Mouse (Mus musculus) intestine, embryonic 15.5 days (tissue): Measurements from ENCODE around the gene Krtap6-1. TPM values are rescaled to one million over a fixed set of nuclear protein-coding genes. Genes with fewer than 3 reads are reported as not detected.
"Not testable (repeated sequence)": the region's sequence is repeated elsewhere in the genome, so short reads cannot be mapped to it uniquely, and the experiment has no call there.

Source experiments
- ATAC-seq: fragments of 200-750 bp; cut with Nextera tagmentation; 2 replicates; pipeline ENCODE4 v1.8.0; 2017; ENCODE audit warnings: moderate TSS enrichment, moderate library complexity
- H3K27ac ChIP-seq: fragments of 300-500 bp; sonication (generic); 2 replicates; pipeline ENCODE4 v1.5.1; 2015; ENCODE audit warnings: mild to moderate bottlenecking, inconsistent platforms
- H3K27me3 ChIP-seq: fragments of 300-500 bp; sonication (generic); replicated peaks from 2 replicates; pipeline ENCODE4 v1.6.1; 2015; ENCODE audit warnings: inconsistent platforms
- H3K36me3 ChIP-seq: fragments of 300-500 bp; sonication (generic); 2 replicates; pipeline ENCODE4 v1.6.1; 2015; ENCODE audit warnings: inconsistent platforms
- H3K4me1 ChIP-seq: fragments of 300-500 bp; sonication (generic); replicated peaks from 2 replicates; pipeline ENCODE4 v1.6.1; 2015; ENCODE audit warnings: inconsistent platforms
- H3K4me2 ChIP-seq: fragments of 300-500 bp; sonication (generic); replicated peaks from 2 replicates; pipeline ENCODE4 v1.6.1; 2015; ENCODE audit warnings: mild to moderate bottlenecking, inconsistent platforms
- H3K4me3 ChIP-seq: fragments of 300-500 bp; sonication (generic); replicated peaks from 2 replicates; pipeline ENCODE4 v1.5.1; 2015; ENCODE audit warnings: inconsistent platforms
- H3K9ac ChIP-seq: fragments of 300-500 bp; sonication (generic); 2 replicates; pipeline ENCODE4 v1.6.1; 2015; ENCODE audit warnings: inconsistent platforms
- H3K9me3 ChIP-seq: fragments of 300-500 bp; sonication (generic); 2 replicates; pipeline ENCODE4 v1.6.1; 2016; ENCODE audit warnings: inconsistent platforms
- WGBS: fragments of 180-500 bp; shearing (Covaris S2); methylation state at CpG from one replicate; pipeline ENCODE4 v1.1.7; 2015; 5-methylcytosine and 5-hydroxymethylcytosine counted together
- polyA plus RNA-seq: library from polyadenylated mRNA; unstranded; fragments of >200 nt; fragmentation: Nextera tagmentation; extraction: Ambion mirVana; gene quantifications from 2 replicates; pipeline ENCODE4 v1.2.1, GENCODE M21; 2015

Krtap6-1 gene
- polyA plus RNA-seq = not detected in 2 replicates

DNA sequence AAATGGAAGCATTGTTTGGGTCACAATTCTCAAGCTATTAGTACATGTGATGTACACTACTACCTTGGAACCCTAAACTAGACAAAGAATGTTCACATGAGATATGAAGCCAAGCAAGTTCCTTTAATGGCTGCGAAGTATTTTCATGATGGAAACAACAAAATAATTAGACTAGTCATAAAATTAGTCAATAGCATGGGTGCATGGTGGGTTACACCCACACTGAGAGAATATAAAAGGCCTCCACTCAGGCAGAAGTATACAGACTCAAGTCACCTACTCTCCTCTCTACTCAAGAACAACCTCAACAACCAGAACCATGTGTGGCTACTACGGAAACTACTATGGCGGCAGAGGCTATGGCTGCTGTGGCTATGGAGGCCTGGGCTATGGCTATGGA is at the start of gene Krtap6-1:
Gene Krtap6-1 (plus strand): TSS at position 301 of the 400 bp plus-strand sequence.
- not testable (repeated sequence) for H3K36me3 ChIP-seq, H3K9ac ChIP-seq, H3K27ac ChIP-seq, H3K4me2 ChIP-seq, H3K4me1 ChIP-seq, H3K4me3 ChIP-seq, H3K27me3 ChIP-seq, ATAC-seq, H3K9me3 ChIP-seq
- 97% methylated on average over 3 of the region's 3 CpGs for WGBS

- H3K27ac ChIP-seq = no peak within 1 kb of the TSS
- H3K9me3 ChIP-seq = no peaks in the 10 kb centered on the region
- no peak within 1 kb of the TSS for H3K4me2 ChIP-seq
- no peak within 1 kb of the TSS for H3K4me3 ChIP-seq
- no peaks in the 10 kb centered on the region for H3K27me3 ChIP-seq
- H3K4me1 ChIP-seq = no peaks in the 10 kb centered on the region
- no peak within 1 kb of the TSS for H3K9ac ChIP-seq
- no peak for ATAC-seq
- 80% methylated on average over 5 of the region's 5 CpGs for WGBS
- no peaks in the 10 kb centered on the region for H3K36me3 ChIP-seq
These were observed 20.8 kb upstream of the Krtap6-1 start, which contains the start of gene Krtap22-2 for GRCm38 (mm10) chr16:89010659-89011058. Gene Krtap22-2 (minus strand): TSS chr16:89010759.

- Histone ChIP-seq H3K27ac (no peak overlapping the region), H3K4me3 (no peak overlapping the region), H3K4me1 (no peaks in the 10 kb centered on the region), H3K27me3 (no peaks in the 10 kb centered on the region), H3K4me2 (no peak overlapping the region), H3K9ac (no peak overlapping the region), H3K9me3 (no peaks in the 10 kb centered on the region), H3K36me3 (no peaks in the 10 kb centered on the region)
- WGBS = 95% methylated on average over 3 of the region's 3 CpGs
- ATAC-seq = no peak
These were observed 17.5 kb upstream of the Krtap6-1 start for GRCm38 (mm10) chr16:89013973-89014372.

GRCm38 (mm10) chr16:89014984-89015383 is 16.5 kb upstream of the Krtap6-1 start, which contains the start of gene Gm10229:
Gene Gm10229 (plus strand): TSS chr16:89015284.
- not testable (repeated sequence) for H3K9me3 ChIP-seq, H3K4me2 ChIP-seq, H3K27me3 ChIP-seq, H3K27ac ChIP-seq, H3K36me3 ChIP-seq, H3K4me3 ChIP-seq, H3K4me1 ChIP-seq, ATAC-seq, H3K9ac ChIP-seq
- WGBS = 97% methylated on average over 3 of the region's 3 CpGs

- H3K4me1 ChIP-seq, H3K9me3 ChIP-seq, H3K27me3 ChIP-seq, H3K9ac ChIP-seq, H3K4me3 ChIP-seq, ATAC-seq, H3K36me3 ChIP-seq, H3K27ac ChIP-seq, H3K4me2 ChIP-seq: not testable (repeated sequence)
- WGBS = 83% methylated on average over 2 of the region's 4 CpGs
These were observed 9.9 kb downstream of the Krtap6-1 start, which contains the start of gene Gm10228 for GRCm38 (mm10) chr16:89041372-89041771. Gene Gm10228 (minus strand): TSS chr16:89041472.

- WGBS = 85% methylated on average over 3 of the region's 3 CpGs
- Histone ChIP-seq H3K4me3 (no peak within 1 kb of the TSS), H3K9ac (no peak within 1 kb of the TSS), H3K27ac (no peak within 1 kb of the TSS), H3K36me3 (no peaks in the 10 kb centered on the region), H3K27me3 (no peaks in the 10 kb centered on the region), H3K4me1 (no peaks in the 10 kb centered on the region), H3K4me2 (no peak within 1 kb of the TSS), H3K9me3 (no peaks in the 10 kb centered on the region)
- no peak for ATAC-seq
These were observed 16.3 kb downstream of the Krtap6-1 start, which contains the start of gene Krtap6-5 for GRCm38 (mm10) chr16:89047783-89048182. Gene Krtap6-5 (minus strand): TSS chr16:89047883.

GRCm38 (mm10) chr16:89063902-89064301 is 32.4 kb downstream of the Krtap6-1 start, which contains the start of gene 1110025L11Rik:
Gene 1110025L11Rik (minus strand): TSS chr16:89064002.
- not testable (repeated sequence) for H3K4me2 ChIP-seq

DNA sequence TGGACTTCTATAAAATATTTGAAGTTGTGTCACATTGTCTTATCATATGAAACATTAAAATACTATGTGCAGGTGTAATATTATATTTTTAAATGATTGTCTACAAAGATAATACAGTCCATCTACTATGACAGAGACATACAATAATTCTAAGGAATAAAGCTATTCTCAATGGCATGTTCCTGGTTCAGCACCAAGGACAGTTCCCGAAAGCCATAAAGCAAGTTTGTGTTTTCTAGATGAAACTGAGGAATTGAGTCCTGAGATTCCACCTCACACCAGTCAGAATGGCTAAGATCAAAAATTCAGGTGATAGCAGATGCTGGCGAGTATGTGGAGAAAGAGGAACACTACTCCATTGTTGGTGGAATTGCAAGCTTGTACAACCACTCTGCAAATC is 39.5 kb downstream of the Krtap6-1 start:
- not testable (repeated sequence) for H3K4me1 ChIP-seq, H3K27me3 ChIP-seq, H3K36me3 ChIP-seq, H3K9ac ChIP-seq, H3K4me2 ChIP-seq, H3K4me3 ChIP-seq, ATAC-seq, H3K9me3 ChIP-seq, H3K27ac ChIP-seq
- 65% methylated on average over 2 of the region's 2 CpGs for WGBS

More at GRCm38 (mm10) chr16:89063902-89064301, 32.4 kb downstream of the Krtap6-1 start, which contains the start of gene 1110025L11Rik:
- not testable (repeated sequence) for H3K9me3 ChIP-seq, ATAC-seq, H3K27me3 ChIP-seq, H3K4me3 ChIP-seq, H3K4me1 ChIP-seq, H3K9ac ChIP-seq, H3K36me3 ChIP-seq, H3K27ac ChIP-seq
- no CpG with 5 or more reads among the region's 2 CpGs for WGBS

Other genes starting within 250 kb of the Krtap6-1 start
- gene Gm20741, start 219.5 kb upstream of the Krtap6-1 start, polyA plus RNA-seq = not detected in 2 replicates
- gene Krtap15, start 211.5 kb upstream of the Krtap6-1 start, polyA plus RNA-seq = not detected in 2 replicates
- gene Krtap14, start 205.6 kb upstream of the Krtap6-1 start, polyA plus RNA-seq = not detected in 2 replicates
- gene Krtap19-1, start 162.3 kb upstream of the Krtap6-1 start, polyA plus RNA-seq = not detected in 2 replicates
- gene Krtap19-2, start 157.4 kb upstream of the Krtap6-1 start, polyA plus RNA-seq = not detected in 2 replicates
- not detected in 2 replicates for gene Krtap19-3, start 153.7 kb upstream of the Krtap6-1 start, polyA plus RNA-seq
- gene Krtap19-4, start 146.6 kb upstream of the Krtap6-1 start, polyA plus RNA-seq = not detected in 2 replicates
- gene Krtap19-5, start 135.2 kb upstream of the Krtap6-1 start, polyA plus RNA-seq = not detected in 2 replicates
- not detected in 2 replicates for gene Krtap19-9b, start 99.4 kb upstream of the Krtap6-1 start, polyA plus RNA-seq
- gene Krtap16-3, start 68.8 kb upstream of the Krtap6-1 start, polyA plus RNA-seq = not detected in 2 replicates
- not detected in 2 replicates for gene Krtap22-2, start 20.9 kb upstream of the Krtap6-1 start, polyA plus RNA-seq
- not detected in 2 replicates for gene Gm10229, start 16.4 kb upstream of the Krtap6-1 start, polyA plus RNA-seq
- not detected in 2 replicates for gene Gm10228, start 9.8 kb downstream of the Krtap6-1 start, polyA plus RNA-seq
- not detected in 2 replicates for gene Krtap6-5, start 16.2 kb downstream of the Krtap6-1 start, polyA plus RNA-seq
- gene 1110025L11Rik, start 32.3 kb downstream of the Krtap6-1 start, polyA plus RNA-seq = not detected in 2 replicates
- not detected in 2 replicates for gene Krtap6-3, start 52.3 kb downstream of the Krtap6-1 start, polyA plus RNA-seq
- gene Gm6358, start 109.2 kb downstream of the Krtap6-1 start, polyA plus RNA-seq = not detected in 2 replicates
- not detected in 2 replicates for gene Gm10061, start 119.4 kb downstream of the Krtap6-1 start, polyA plus RNA-seq
- gene Gm9789, start 126.3 kb downstream of the Krtap6-1 start, polyA plus RNA-seq = not detected in 2 replicates
- gene Gm7735, start 137.8 kb downstream of the Krtap6-1 start, polyA plus RNA-seq = not detected in 2 replicates
- not detected in 2 replicates for gene 1110057P08Rik, start 143.0 kb downstream of the Krtap6-1 start, polyA plus RNA-seq
- not detected in 2 replicates for gene Krtap20-2, start 174.2 kb downstream of the Krtap6-1 start, polyA plus RNA-seq